Mouse (Mus musculus) lung, embryonic 15.5 days (tissue): ENCODE data around the gene Gabpb2. TPM values are rescaled to one million over a fixed set of nuclear protein-coding genes. Genes with fewer than 3 reads are reported as not detected.
"Not testable (repeated sequence)": the region's sequence is repeated elsewhere in the genome, so short reads cannot be mapped to it uniquely, and the experiment has no call there.

Experiments
- ATAC-seq: fragments of 200-750 bp; cut with Nextera tagmentation; 2 replicates; pipeline ENCODE4 v1.8.0; 2017; ENCODE audit warnings: moderate number of reproducible peaks, borderline replicate concordance; ENCODE audit not compliant: low FRiP score, low TSS enrichment; ENCODE audit errors: extremely low read depth
- H3K27ac ChIP-seq: fragments of 300-500 bp; sonication (generic); 2 replicates; pipeline ENCODE4 v1.5.1; 2015; ENCODE audit warnings: moderate library complexity, mild to moderate bottlenecking, inconsistent platforms
- H3K27me3 ChIP-seq: fragments of 300-500 bp; sonication (generic); 2 replicates; pipeline ENCODE4 v1.6.1; 2015; ENCODE audit warnings: inconsistent platforms
- H3K36me3 ChIP-seq: fragments of 300-500 bp; sonication (generic); 2 replicates; pipeline ENCODE4 v1.6.1; 2015; ENCODE audit warnings: inconsistent platforms
- H3K4me1 ChIP-seq: fragments of 300-500 bp; sonication (generic); 2 replicates; pipeline ENCODE4 v1.6.1; 2015; ENCODE audit warnings: inconsistent platforms
- H3K4me2 ChIP-seq: fragments of 300-500 bp; sonication (generic); 2 replicates; pipeline ENCODE4 v1.6.1; 2015; ENCODE audit warnings: inconsistent platforms, mild to moderate bottlenecking, moderate library complexity
- H3K4me3 ChIP-seq: fragments of 300-500 bp; sonication (generic); 2 replicates; pipeline ENCODE4 v1.5.1; 2015; ENCODE audit warnings: mild to moderate bottlenecking, inconsistent platforms
- H3K9ac ChIP-seq: fragments of 300-500 bp; sonication (generic); 2 replicates; pipeline ENCODE4 v1.6.1; 2015; ENCODE audit warnings: inconsistent platforms
- H3K9me3 ChIP-seq: fragments of 300-500 bp; sonication (generic); 2 replicates; pipeline ENCODE4 v1.6.1; 2016; ENCODE audit warnings: inconsistent platforms
- WGBS: fragments of 180-500 bp; shearing (Covaris S2); methylation state at CpG from one replicate; pipeline ENCODE4 v1.1.7; 2015; 5-methylcytosine and 5-hydroxymethylcytosine counted together
- microRNA-seq: library from miRNA; unstranded; fragments of <30 nt; microRNA quantifications from one replicate; pipeline ENCODE4, GENCODE M21; 2016
- polyA plus RNA-seq: library from polyadenylated mRNA; unstranded; fragments of >200 nt; fragmentation: Nextera tagmentation; extraction: Ambion mirVana; gene quantifications from 2 replicates; pipeline ENCODE4 v1.2.1, GENCODE M21; 2015

Gabpb2 gene
- polyA plus RNA-seq, 1 experiment from 2014 or later, result 11.2 TPM

GRCm38 (mm10) chr3:95140289-95140595, 77.5 kb downstream of the Gabpb2 start:
- ATAC-seq, result no peak
- no peak overlapping the region for H3K9ac ChIP-seq
- H3K27me3 ChIP-seq, result no peaks in the 10 kb centered on the region
- H3K4me2 ChIP-seq, result no peak overlapping the region
- H3K4me1 ChIP-seq, result peaks cover 11% of the 10 kb centered on the region
- no peak overlapping the region for H3K4me3 ChIP-seq
- no peaks in the 10 kb centered on the region for H3K9me3 ChIP-seq
- 53% methylated on average over 18 of the region's 18 CpGs for WGBS
- peak overlapping the region; percentile 50; the same call in 1 of the 2 replicates for H3K27ac ChIP-seq
- peaks cover 14% of the 10 kb centered on the region for H3K36me3 ChIP-seq

- Histone ChIP-seq H3K36me3 (peaks cover 14% of the 10 kb centered on the region), H3K9ac (no peak overlapping the region), H3K4me1 (peaks cover 14% of the 10 kb centered on the region), H3K27ac (peak overlapping the region; percentile 50), H3K9me3 (no peaks in the 10 kb centered on the region), H3K27me3 (no peaks in the 10 kb centered on the region), H3K4me2 (no peak overlapping the region), H3K4me3 (no peak overlapping the region)
- WGBS, result 57% methylated on average over 25 of the region's 25 CpGs
- ATAC-seq, result no peak
Measured at GRCm38 (mm10) chr3:95139586-95140288, 78.0 kb downstream of the Gabpb2 start.

- no peaks in the 10 kb centered on the region for H3K27me3 ChIP-seq
- no peaks in the 10 kb centered on the region for H3K9me3 ChIP-seq
- WGBS, result 77% methylated on average over 3 of the region's 3 CpGs
- no peak overlapping the region for H3K9ac ChIP-seq
- H3K27ac ChIP-seq, result no peak overlapping the region
- peaks cover 22% of the 10 kb centered on the region for H3K4me1 ChIP-seq
- H3K36me3 ChIP-seq, result peaks cover 12% of the 10 kb centered on the region
- no peak overlapping the region for H3K4me3 ChIP-seq
- ATAC-seq, result no peak
- no peak overlapping the region for H3K4me2 ChIP-seq
Measured at GRCm38 (mm10) chr3:95136336-95136735, 81.4 kb downstream of the Gabpb2 start.

GRCm38 (mm10) chr3:95135433-95136052, 82.2 kb downstream of the Gabpb2 start:
- Histone ChIP-seq H3K9me3 (no peaks in the 10 kb centered on the region), H3K27me3 (no peaks in the 10 kb centered on the region), H3K4me2 (peak overlapping the region; percentile 60), H3K9ac (no peak overlapping the region), H3K36me3 (peaks cover 4% of the 10 kb centered on the region), H3K4me3 (peak overlapping the region; percentile 31), H3K4me1 (peaks cover 22% of the 10 kb centered on the region), H3K27ac (no peak overlapping the region)
- 74% methylated on average over 7 of the region's 7 CpGs for WGBS
- ATAC-seq, result no peak

- peak overlapping the region; percentile 5; the same call in 1 of the 2 replicates for H3K9ac ChIP-seq
- H3K9me3 ChIP-seq, result no peaks in the 10 kb centered on the region
- peak overlapping the region; percentile 60 for H3K4me2 ChIP-seq
- peaks cover 22% of the 10 kb centered on the region for H3K4me1 ChIP-seq
- WGBS, result 9% methylated on average over 6 of the region's 6 CpGs
- H3K4me3 ChIP-seq, result peak overlapping the region; percentile 31
- peak overlapping the region; percentile 13; the same call in 1 of the 2 replicates for H3K27ac ChIP-seq
- ATAC-seq, result 0 out of 2 replicates have a peak, but pooled peaks have one; percentile 38
- H3K27me3 ChIP-seq, result no peaks in the 10 kb centered on the region
- peaks cover 8% of the 10 kb centered on the region for H3K36me3 ChIP-seq
Measured at GRCm38 (mm10) chr3:95135023-95135422, 82.7 kb downstream of the Gabpb2 start.

- peaks cover 12% of the 10 kb centered on the region; the same call in 1 of the 2 replicates for H3K36me3 ChIP-seq
- H3K9me3 ChIP-seq, H3K27me3 ChIP-seq, H3K27ac ChIP-seq, H3K9ac ChIP-seq, H3K4me2 ChIP-seq: not testable (repeated sequence)
- ATAC-seq, result peak; percentile 48; the same call in 1 of the 2 replicates
- no CpG with 5 or more reads among the region's 12 CpGs for WGBS
- peaks cover 19% of the 10 kb centered on the region for H3K4me1 ChIP-seq
- peak overlapping the region; percentile 65; the same call in 1 of the 2 replicates for H3K4me3 ChIP-seq
Measured at GRCm38 (mm10) chr3:95134133-95134532, 83.6 kb downstream of the Gabpb2 start.

GRCm38 (mm10) chr3:95133680-95134101, 84.0 kb downstream of the Gabpb2 start, which contains the start of the genes Scnm1 and Lysmd1:
Gene Scnm1, minus strand, starts transcription at chr3:95134011.
Gene Lysmd1, plus strand, starts transcription at chr3:95134088.
- H3K9me3 ChIP-seq, result no peaks in the 10 kb centered on the region
- no peaks in the 10 kb centered on the region for H3K27me3 ChIP-seq
- ATAC-seq, result peak; percentile 88
- peak within 1 kb of the TSS; percentile 78 for H3K9ac ChIP-seq
- peaks cover 15% of the 10 kb centered on the region; the same call in 1 of the 2 replicates for H3K36me3 ChIP-seq
- peak within 1 kb of the TSS; percentile 51 for H3K27ac ChIP-seq
- WGBS, result 0% methylated on average over 20 of the region's 20 CpGs
- peak within 1 kb of the TSS; percentile 85 for H3K4me2 ChIP-seq
- peaks cover 19% of the 10 kb centered on the region for H3K4me1 ChIP-seq
- H3K4me3 ChIP-seq, result peak within 1 kb of the TSS; percentile 65

- H3K4me2 ChIP-seq, result peak overlapping the region; percentile 85
- peak overlapping the region; percentile 51; the same call in 1 of the 2 replicates for H3K27ac ChIP-seq
- H3K4me3 ChIP-seq, result peak overlapping the region; percentile 65
- H3K4me1 ChIP-seq, result peaks cover 19% of the 10 kb centered on the region
- no peak; the same call in 1 of the 2 replicates for ATAC-seq
- peak overlapping the region; percentile 78 for H3K9ac ChIP-seq
- H3K9me3 ChIP-seq, result no peaks in the 10 kb centered on the region
- 47% methylated on average over 11 of the region's 11 CpGs for WGBS
- H3K36me3 ChIP-seq, result peaks cover 15% of the 10 kb centered on the region; the same call in 1 of the 2 replicates
- no peaks in the 10 kb centered on the region for H3K27me3 ChIP-seq
Measured at GRCm38 (mm10) chr3:95133176-95133575, 84.5 kb downstream of the Gabpb2 start.

GRCm38 (mm10) chr3:95132389-95132788, 85.3 kb downstream of the Gabpb2 start:
- H3K27me3 ChIP-seq, H3K9ac ChIP-seq, H3K4me2 ChIP-seq, H3K27ac ChIP-seq, H3K4me3 ChIP-seq, ATAC-seq, H3K9me3 ChIP-seq: not testable (repeated sequence)
- H3K36me3 ChIP-seq, result peaks cover 15% of the 10 kb centered on the region; the same call in 1 of the 2 replicates
- 84% methylated on average over 2 of the region's 2 CpGs for WGBS
- H3K4me1 ChIP-seq, result peaks cover 19% of the 10 kb centered on the region

Small RNAs within 50 kb of the gene (microRNA-seq; reads per million reads assigned to microRNA genes)
- gene Mir8099-1, result not detected

Other genes with a start within 250 kb of the Gabpb2 start
- 20.5 and 21.8 TPM in 2 replicates for gene Pi4kb, start 243.2 kb downstream of the Gabpb2 start, polyA plus RNA-seq
- gene Zfp687, start 202.5 kb downstream of the Gabpb2 start, polyA plus RNA-seq, result 22.0 and 22.9 TPM in 2 replicates
- gene Psmd4, start 175.3 kb downstream of the Gabpb2 start, polyA plus RNA-seq, result 239 and 245 TPM in 2 replicates
- gene Pip5k1a, start 111.0 kb downstream of the Gabpb2 start, polyA plus RNA-seq, result 17.2 and 18.1 TPM in 2 replicates
- 163 and 165 TPM in 2 replicates for gene Vps72, start 106.9 kb downstream of the Gabpb2 start, polyA plus RNA-seq
- gene Tmod4, start 93.4 kb downstream of the Gabpb2 start, polyA plus RNA-seq, result 1.3 and 2.1 TPM in 2 replicates
- 64.0 and 71.4 TPM in 2 replicates for gene Scnm1, start 83.9 kb downstream of the Gabpb2 start, polyA plus RNA-seq
- gene Lysmd1, start 83.8 kb downstream of the Gabpb2 start, polyA plus RNA-seq, result 13.3 and 14.9 TPM in 2 replicates
- 4.0 and 4.5 TPM in 2 replicates for gene Tnfaip8l2, start 75.6 kb downstream of the Gabpb2 start, polyA plus RNA-seq
- 3.6 and 3.8 TPM in 2 replicates for gene Sema6c, start 57.5 kb downstream of the Gabpb2 start, polyA plus RNA-seq
- gene Cdc42se1, start 10.8 kb upstream of the Gabpb2 start, polyA plus RNA-seq, result 111 and 115 TPM in 2 replicates
- 10.7 and 11.6 TPM in 2 replicates for gene Mllt11, start 14.3 kb upstream of the Gabpb2 start, polyA plus RNA-seq
- 0.32 and 0.60 TPM in 2 replicates for gene Gm128, start 23.7 kb upstream of the Gabpb2 start, polyA plus RNA-seq
- gene Bnipl, start 33.3 kb upstream of the Gabpb2 start, polyA plus RNA-seq, result 4.0 and 4.1 TPM in 2 replicates
- 38.1 and 41.6 TPM in 2 replicates for gene Mindy1, start 63.4 kb upstream of the Gabpb2 start, polyA plus RNA-seq
- 21.0 and 23.9 TPM in 2 replicates for gene Prune1, start 64.2 kb upstream of the Gabpb2 start, polyA plus RNA-seq
- gene Anxa9, start 89.3 kb upstream of the Gabpb2 start, polyA plus RNA-seq, result 1.6 and 2.3 TPM in 2 replicates
- 201 and 203 TPM in 2 replicates for gene Cers2, start 96.9 kb upstream of the Gabpb2 start, polyA plus RNA-seq
- gene Setdb1, start 139.3 kb upstream of the Gabpb2 start, polyA plus RNA-seq, result 35.7 and 40.4 TPM in 2 replicates
- gene 4930558C23Rik, start 184.9 kb upstream of the Gabpb2 start, polyA plus RNA-seq, result not detected in 2 replicates
- gene Arnt, start 216.5 kb upstream of the Gabpb2 start, polyA plus RNA-seq, result 48.0 and 48.5 TPM in 2 replicates